Mouse (Mus musculus): ENCODE results near the gene Mst1r.
A peak's percentile ranks its signal among the peaks of the same experiment; 100 is the strongest.

GRCm38 (mm10) chr9:107950460-107951355 lies 44.0 kb downstream of the Mst1r start:
- TF ChIP-seq CTCF (IDR thresholded peaks at IDR 0.05) (no peak), EP300 (IDR thresholded peaks at IDR 0.05; ENCODE audit: insufficient read depth, low read depth, low read length) (0 out of 2 replicates have a peak, but pooled peaks have one; percentile 13), POLR2A (IDR thresholded peaks at IDR 0.05; ENCODE audit: insufficient read depth, low read depth, low read length) (peak; percentile 92)

Measured in heart, adult 2 months (tissue).